Mouse (Mus musculus): Measurements from ENCODE around the gene Gpr84.
A peak's percentile ranks its signal among the peaks of the same experiment; 100 is the strongest.

Gpr84 gene

GRCm38 (mm10) chr15:103310365-103310910 is at the start of gene Gpr84:
TSS of gene Gpr84 (minus strand) at chr15:103310612.
- DNase-seq (ENCODE audit: low read depth, low spot score): no peak

GRCm38 (mm10) chr15:103359869-103360602 is 49.6 kb upstream of the Gpr84 start:
- DNase-seq (ENCODE audit: low read depth, low spot score): no peak

GRCm38 (mm10) chr15:103359122-103359510 is 48.7 kb upstream of the Gpr84 start:
- no peak for DNase-seq (ENCODE audit: low read depth, low spot score)

- DNase-seq (ENCODE audit: low read depth, low spot score): no peak
These were observed 48.1 kb upstream of the Gpr84 start for GRCm38 (mm10) chr15:103358278-103359121.

- DNase-seq (ENCODE audit: low read depth, low spot score): no peak
These were observed 47.4 kb upstream of the Gpr84 start for GRCm38 (mm10) chr15:103357817-103358216.

- no peak for DNase-seq (ENCODE audit: low read depth, low spot score)
These were observed 45.7 kb upstream of the Gpr84 start for GRCm38 (mm10) chr15:103356130-103356529.

GRCm38 (mm10) chr15:103355420-103355819 is 45.0 kb upstream of the Gpr84 start:
- no peak for DNase-seq (ENCODE audit: low read depth, low spot score)

- DNase-seq (ENCODE audit: low read depth, low spot score): no peak
These were observed 44.3 kb upstream of the Gpr84 start for GRCm38 (mm10) chr15:103354690-103355089.

GRCm38 (mm10) chr15:103353511-103354256 is 43.3 kb upstream of the Gpr84 start:
- DNase-seq (ENCODE audit: low read depth, low spot score): no peak

- peak; percentile 54 for DNase-seq (ENCODE audit: low read depth, low spot score)
These were observed 42.4 kb upstream of the Gpr84 start for GRCm38 (mm10) chr15:103352856-103353255.

GRCm38 (mm10) chr15:103347275-103347684 is 36.9 kb upstream of the Gpr84 start:
- DNase-seq (ENCODE audit: low read depth, low spot score): peak; percentile 55

- no peak for DNase-seq (ENCODE audit: low read depth, low spot score)
These were observed 35.4 kb upstream of the Gpr84 start for GRCm38 (mm10) chr15:103345789-103346188.

- DNase-seq (ENCODE audit: low read depth, low spot score): no peak
These were observed 33.1 kb upstream of the Gpr84 start for GRCm38 (mm10) chr15:103343556-103343955.

GRCm38 (mm10) chr15:103343008-103343407 is 32.6 kb upstream of the Gpr84 start:
- DNase-seq (ENCODE audit: low read depth, low spot score): no peak

GRCm38 (mm10) chr15:103342415-103342814 is 32.0 kb upstream of the Gpr84 start:
- DNase-seq (ENCODE audit: low read depth, low spot score): peak; percentile 74

- no peak for DNase-seq (ENCODE audit: low read depth, low spot score)
These were observed 31.1 kb upstream of the Gpr84 start for GRCm38 (mm10) chr15:103341547-103341946.

- no peak for DNase-seq (ENCODE audit: low read depth, low spot score)
These were observed 30.4 kb upstream of the Gpr84 start for GRCm38 (mm10) chr15:103340786-103341185.

- peak; percentile 68 for DNase-seq (ENCODE audit: low read depth, low spot score)
These were observed 29.5 kb upstream of the Gpr84 start, which contains the start of gene Zfp385a for GRCm38 (mm10) chr15:103339961-103340337. TSS of gene Zfp385a (minus strand) at chr15:103340093.

- DNase-seq (ENCODE audit: low read depth, low spot score): no peak
These were observed 29.0 kb upstream of the Gpr84 start for GRCm38 (mm10) chr15:103339166-103339960.

- no peak for DNase-seq (ENCODE audit: low read depth, low spot score)
These were observed 28.4 kb upstream of the Gpr84 start for GRCm38 (mm10) chr15:103338829-103339165.

Measured in CD4-positive helper T cell, adult 2 months (primary cell).